Mouse (Mus musculus) MEL (cell line): ENCODE measurements around the gene Usp33. TPM values are rescaled to one million over a fixed set of nuclear protein-coding genes. Genes with fewer than 3 reads are reported as not detected.

Experiments used
- DNase-seq: peaks from one replicate; pipeline ENCODE4 v3.0.0; 2011; ENCODE audit warnings: low read depth, low spot score
- H3K27ac ChIP-seq: 2 replicates; pipeline ENCODE4 v1.5.1; 2012; ENCODE audit warnings: low read depth, mild to moderate bottlenecking, control low read depth, low read length, moderate library complexity; ENCODE audit not compliant: control insufficient read depth
- H3K27me3 ChIP-seq, 2 experiments: fragments of 150-350 bp in 1 of 2; sonication (generic) in 1 of 2; 2 replicates each; pipeline ENCODE4 v1.6.1; 2012; ENCODE audit warnings: low read length in 2 of 2, mild to moderate bottlenecking in 2 of 2, improper control_type of control experiment in 1 of 2, moderate library complexity in 1 of 2; ENCODE audit not compliant: insufficient read depth in 2 of 2, control insufficient read depth in 1 of 2
- H3K36me3 ChIP-seq, 2 experiments: 2 replicates each; pipeline ENCODE4 v1.6.1; 2012 to 2014; ENCODE audit warnings: low read length in 2 of 2, improper control_type of control experiment in 1 of 2, inconsistent platforms in 1 of 2, mild to moderate bottlenecking in 1 of 2; ENCODE audit not compliant: insufficient read depth in 2 of 2, control insufficient read depth in 1 of 2
- H3K4me1 ChIP-seq, 2 experiments: fragments of 150-350 bp in 1 of 2; sonication (generic) in 1 of 2; 2 replicates each; pipeline ENCODE4 v1.6.1; 2012; ENCODE audit warnings: low read length in 2 of 2, improper control_type of control experiment in 1 of 2, mild to moderate bottlenecking in 1 of 2; ENCODE audit not compliant: insufficient read depth in 2 of 2, control insufficient read depth in 1 of 2
- H3K4me3 ChIP-seq, 2 experiments: fragments of 150-350 bp in 1 of 2; sonication (generic) in 1 of 2; 2 replicates each; pipeline ENCODE4 v1.5.1; 2012; ENCODE audit warnings: low read depth in 2 of 2, low read length in 2 of 2, mild to moderate bottlenecking in 2 of 2, moderate library complexity in 2 of 2, control low read depth in 1 of 2, improper control_type of control experiment in 1 of 2; ENCODE audit not compliant: control insufficient read depth in 1 of 2, insufficient read depth in 1 of 2
- H3K79me2 ChIP-seq: 2 replicates; pipeline ENCODE4 v1.6.1; 2012; ENCODE audit warnings: mild to moderate bottlenecking, low read length, moderate library complexity; ENCODE audit not compliant: control insufficient read depth, poor library complexity, insufficient read depth
- H3K9ac ChIP-seq: 2 replicates; pipeline ENCODE4 v1.6.1; 2012; ENCODE audit warnings: low read depth, mild to moderate bottlenecking, control low read depth, low read length, moderate library complexity; ENCODE audit not compliant: control insufficient read depth, poor library complexity, severe bottlenecking
- H3K9me3 ChIP-seq: fragments of 150-350 bp; sonication (generic); replicated peaks from 2 replicates; pipeline ENCODE4 v1.6.1; 2012; ENCODE audit warnings: mild to moderate bottlenecking, low read length, improper control_type of control experiment, moderate library complexity; ENCODE audit not compliant: insufficient read depth
- BHLHE40 ChIP-seq: IDR thresholded peaks from 2 replicates; pipeline ENCODE4 v1.6.1; 2012; ENCODE audit warnings: low read depth, mild to moderate bottlenecking, inconsistent platforms, low read length, improper control_type of control experiment, borderline replicate concordance
- CHD2 ChIP-seq: IDR thresholded peaks from 2 replicates; pipeline ENCODE4 v1.6.1; 2011; ENCODE audit warnings: low read length, improper control_type of control experiment
- CTCF ChIP-seq, 3 experiments: IDR thresholded peaks in 2 of 3; conservative IDR thresholded peaks in 1 of 3; 2 replicates each; pipeline ENCODE4 v1.5.1; 2011 to 2012; ENCODE audit warnings: low read length in 3 of 3, low read depth in 2 of 3, mild to moderate bottlenecking in 2 of 3, improper control_type of control experiment in 1 of 3, inconsistent platforms in 1 of 3, mixed read lengths in 1 of 3, moderate library complexity in 1 of 3; ENCODE audit not compliant: control insufficient read depth in 1 of 3, insufficient read depth in 1 of 3, poor library complexity in 1 of 3, severe bottlenecking in 1 of 3
- E2F4 ChIP-seq: IDR thresholded peaks from 2 replicates; pipeline ENCODE4 v1.6.1; 2011; ENCODE audit warnings: low read depth, low read length, improper control_type of control experiment, borderline replicate concordance
- ELF1 ChIP-seq: IDR thresholded peaks from 2 replicates; pipeline ENCODE4 v1.6.1; 2014; ENCODE audit warnings: low read depth, mild to moderate bottlenecking, inconsistent platforms, low read length, improper control_type of control experiment, moderate library complexity
- ETS1 ChIP-seq: IDR thresholded peaks from 2 replicates; pipeline ENCODE4 v1.6.1; 2012; ENCODE audit warnings: low read depth, mild to moderate bottlenecking, inconsistent platforms, low read length, improper control_type of control experiment, moderate library complexity
- GABPA ChIP-seq: IDR thresholded peaks from 2 replicates; pipeline ENCODE4 v1.6.1; 2012; ENCODE audit warnings: low read depth, mild to moderate bottlenecking, inconsistent platforms, low read length, improper control_type of control experiment, moderate library complexity
- HCFC1 ChIP-seq: IDR thresholded peaks from 2 replicates; pipeline ENCODE4 v1.6.1; 2012; ENCODE audit warnings: low read depth, mild to moderate bottlenecking, inconsistent platforms, low read length, improper control_type of control experiment, moderate library complexity
- JUND ChIP-seq: IDR thresholded peaks from 2 replicates; pipeline ENCODE4 v1.6.1; 2011; ENCODE audit warnings: low read depth, mild to moderate bottlenecking, improper control_type of control experiment, low read length
- MAFK ChIP-seq: IDR thresholded peaks from 2 replicates; pipeline ENCODE4 v1.6.1; 2011; ENCODE audit warnings: low read depth, mild to moderate bottlenecking, low read length, improper control_type of control experiment, borderline replicate concordance
- MXI1 ChIP-seq: IDR thresholded peaks from 2 replicates; pipeline ENCODE4 v1.6.1; 2011; ENCODE audit warnings: mild to moderate bottlenecking, low read depth, low read length, improper control_type of control experiment
- MYB ChIP-seq: IDR thresholded peaks from 2 replicates; pipeline ENCODE4 v1.6.1; 2011; ENCODE audit warnings: mild to moderate bottlenecking, low read depth, low read length, improper control_type of control experiment
- NELFE ChIP-seq: IDR thresholded peaks from 2 replicates; pipeline ENCODE4 v1.6.1; 2011; ENCODE audit warnings: low read depth, low read length, improper control_type of control experiment
- NRF1 ChIP-seq: IDR thresholded peaks from 2 replicates; pipeline ENCODE4 v1.6.1; 2014; ENCODE audit warnings: low read depth, mild to moderate bottlenecking, inconsistent platforms, low read length, improper control_type of control experiment, moderate library complexity; ENCODE audit not compliant: poor library complexity, insufficient read depth, severe bottlenecking
- POLR2A ChIP-seq, 2 experiments: IDR thresholded peaks; 2 replicates each; pipeline ENCODE4 v1.6.1; 2011 to 2012; ENCODE audit warnings: low read length in 2 of 2, mild to moderate bottlenecking in 2 of 2, control low read depth in 1 of 2, improper control_type of control experiment in 1 of 2, low read depth in 1 of 2, moderate library complexity in 1 of 2; ENCODE audit not compliant: control insufficient read depth in 1 of 2, insufficient read depth in 1 of 2, poor library complexity in 1 of 2
- POLR2AphosphoS2 ChIP-seq: IDR thresholded peaks from 2 replicates; pipeline ENCODE4 v1.6.1; 2011; ENCODE audit warnings: low read length, improper control_type of control experiment
- POLR2AphosphoS5 ChIP-seq: IDR thresholded peaks from 2 replicates; pipeline ENCODE4 v1.6.1; 2012; ENCODE audit warnings: low read depth, borderline replicate concordance, mild to moderate bottlenecking, inconsistent platforms, low read length, moderate library complexity, mixed read lengths
- RAD21 ChIP-seq: IDR thresholded peaks from 2 replicates; pipeline ENCODE4 v1.6.1; 2011; ENCODE audit warnings: mild to moderate bottlenecking, low read depth, low read length, improper control_type of control experiment
- SMC3 ChIP-seq: IDR thresholded peaks from 2 replicates; pipeline ENCODE4 v1.6.1; 2011; ENCODE audit warnings: low read depth, low read length, improper control_type of control experiment
- TAL1 ChIP-seq: IDR thresholded peaks from 2 replicates; pipeline ENCODE4 v1.6.1; 2012; ENCODE audit warnings: mild to moderate bottlenecking, inconsistent platforms, low read length, moderate library complexity, mixed read lengths
- TBP ChIP-seq: IDR thresholded peaks from 2 replicates; pipeline ENCODE4 v1.8.0; 2011; ENCODE audit warnings: low read depth, low read length, improper control_type of control experiment
- TCF12 ChIP-seq: IDR thresholded peaks from 2 replicates; pipeline ENCODE4 v1.6.1; 2014; ENCODE audit warnings: low read depth, mild to moderate bottlenecking, inconsistent platforms, low read length, improper control_type of control experiment, moderate library complexity
- USF1 ChIP-seq: IDR thresholded peaks from 2 replicates; pipeline ENCODE4 v1.6.1; 2014; ENCODE audit warnings: low read depth, mild to moderate bottlenecking, inconsistent platforms, low read length, improper control_type of control experiment, moderate library complexity
- USF2 ChIP-seq, 2 experiments: IDR thresholded peaks; 2 replicates each; pipeline ENCODE4 v1.6.1; 2011 to 2012; ENCODE audit warnings: improper control_type of control experiment in 2 of 2, low read length in 2 of 2, borderline replicate concordance in 1 of 2, inconsistent platforms in 1 of 2, low read depth in 1 of 2, mild to moderate bottlenecking in 1 of 2; ENCODE audit not compliant: insufficient read depth in 1 of 2
- ZC3H11A ChIP-seq: IDR thresholded peaks from 2 replicates; pipeline ENCODE4 v1.6.1; 2012; ENCODE audit warnings: low read depth, mild to moderate bottlenecking, inconsistent platforms, low read length, improper control_type of control experiment
- ZKSCAN1 ChIP-seq: IDR thresholded peaks from 2 replicates; pipeline ENCODE4 v1.6.1; 2012; ENCODE audit warnings: low read depth, mild to moderate bottlenecking, inconsistent platforms, low read length, improper control_type of control experiment, moderate library complexity
- ZMIZ1 ChIP-seq: IDR thresholded peaks from 2 replicates; pipeline ENCODE4 v1.6.1; 2012; ENCODE audit warnings: low read depth, mild to moderate bottlenecking, inconsistent platforms, low read length, improper control_type of control experiment, moderate library complexity
- ZNF384 ChIP-seq: IDR thresholded peaks from 2 replicates; pipeline ENCODE4 v1.6.1; 2012; ENCODE audit warnings: low read depth, mild to moderate bottlenecking, inconsistent platforms, low read length, improper control_type of control experiment
- polyA plus RNA-seq, 2 experiments: library from polyadenylated mRNA; stranded (reverse) in 1 of 2; unstranded in 1 of 2; fragments of >175 nt in 1 of 2; fragments of >200 nt in 1 of 2; gene quantifications; 2 replicates each; pipeline versions ENCODE4 v1.2.1 to v1.2.4; 2012; ENCODE audit warnings: low replicate concordance in 2 of 2, low read depth in 1 of 2; ENCODE audit not compliant: insufficient read length in 2 of 2, insufficient read depth in 1 of 2, missing spikeins in 1 of 2
- total RNA-seq: library from RNA; depleted of rRNA; stranded (reverse); fragments of 300-350 nt; gene quantifications from 2 replicates; pipeline ENCODE4 v1.2.3, GENCODE M21; 2012

Gene Usp33
- total and polyA plus RNA-seq, 3 experiments = 32.3 to 34.1 TPM; not detected in 1

- no peak for TF ChIP-seq ELF1
- no peak for TF ChIP-seq MYB
- H3K36me3 ChIP-seq = peaks cover 0 to 19% of the 10 kb centered on the region in 2 experiments
- no peak for DNase-seq
- H3K27me3 ChIP-seq = no peaks in the 10 kb centered on the region
- no peak overlapping the region for H3K9ac ChIP-seq
- no peak overlapping the region for H3K4me3 ChIP-seq
- no peaks in the 10 kb centered on the region for H3K79me2 ChIP-seq
- H3K9me3 ChIP-seq = no peaks in the 10 kb centered on the region
- H3K27ac ChIP-seq = no peak overlapping the region
- no peaks in the 10 kb centered on the region for H3K4me1 ChIP-seq
Observed at GRCm38 (mm10) chr3:152384106-152384505, 37.8 kb downstream of the Usp33 start.

GRCm38 (mm10) chr3:152395350-152396277, 49.3 kb downstream of the Usp33 start, which contains the start of gene Zzz3:
Gene Zzz3, plus strand, starts transcription at chr3:152395473.
- peaks cover 5 to 20% of the 10 kb centered on the region in 2 experiments; a peak in 3 of 4 replicates for H3K4me1 ChIP-seq
- TF ChIP-seq USF1 (peak; percentile 12; the same call in 1 of the 2 replicates), JUND (no peak), TCF12 (peak; percentile 38), MYB (no peak), CTCF (IDR thresholded peaks at IDR 0.05 in 2 of 3, conservative IDR thresholded peaks at IDR 0.05 in 1 of 3; ENCODE audit: control insufficient read depth in 1 of 3, insufficient read depth in 1 of 3, low read depth in 2 of 3, low read length in 3 of 3, poor library complexity in 1 of 3, severe bottlenecking in 1 of 3) (peak in 2 of 3 experiments; percentile 78 to 92; a peak in 5 of 6 replicates), TBP (peak; percentile 89), BHLHE40 (no peak), POLR2AphosphoS5 (no peak), HCFC1 (peak; percentile 50), NRF1 (0 out of 2 replicates have a peak, but pooled peaks have one; percentile 30), ZKSCAN1 (no peak), ELF1 (peak; percentile 80), ZMIZ1 (peak; percentile 83), GABPA (no peak), TAL1 (no peak), E2F4 (no peak), ETS1 (no peak; the same call in 1 of the 2 replicates), MAFK (no peak), POLR2A (IDR thresholded peaks at IDR 0.05; ENCODE audit: control insufficient read depth in 1 of 2, insufficient read depth in 1 of 2, low read depth in 1 of 2, low read length in 2 of 2, poor library complexity in 1 of 2) (peak; percentile 68 to 78), RAD21 (peak; percentile 49), MXI1 (peak; percentile 60; the same call in 1 of the 2 replicates), POLR2AphosphoS2 (peak; percentile 90; the same call in 1 of the 2 replicates), NELFE (peak; percentile 69), CHD2 (no peak), ZNF384 (no peak), ZC3H11A (no peak; the same call in 1 of the 2 replicates), USF2 (IDR thresholded peaks at IDR 0.05; ENCODE audit: borderline replicate concordance in 1 of 2, insufficient read depth in 1 of 2, low read depth in 1 of 2, low read length in 2 of 2) (no peak), SMC3 (peak; percentile 61)

More at GRCm38 (mm10) chr3:152395350-152396277, 49.3 kb downstream of the Usp33 start, which contains the start of gene Zzz3:
- H3K27ac ChIP-seq = peak within 1 kb of the TSS; percentile 96
- H3K27me3 ChIP-seq = no peaks in the 10 kb centered on the region
- peak within 1 kb of the TSS; percentile 78 to 88 for H3K4me3 ChIP-seq
- H3K79me2 ChIP-seq = peaks cover 48% of the 10 kb centered on the region
- no peaks in the 10 kb centered on the region for H3K9me3 ChIP-seq
- peak within 1 kb of the TSS; percentile 97 for H3K9ac ChIP-seq
- peak; percentile 91 for DNase-seq
- H3K36me3 ChIP-seq = peaks cover 8 to 40% of the 10 kb centered on the region in 2 experiments
